Mouse (Mus musculus): ENCODE measurements around the gene Nudt2. TPM values are rescaled to one million over a fixed set of nuclear protein-coding genes. Genes with fewer than 3 reads are reported as not detected.
"Not testable (repeated sequence)": the region's sequence is repeated elsewhere in the genome, so short reads cannot be mapped to it uniquely, and the experiment has no call there.

Gene Nudt2
- 60.8 and 78.5 TPM in 2 replicates for polyA plus RNA-seq (2014; fragmentation: Nextera tagmentation; extraction: Ambion mirVana)

DNA sequence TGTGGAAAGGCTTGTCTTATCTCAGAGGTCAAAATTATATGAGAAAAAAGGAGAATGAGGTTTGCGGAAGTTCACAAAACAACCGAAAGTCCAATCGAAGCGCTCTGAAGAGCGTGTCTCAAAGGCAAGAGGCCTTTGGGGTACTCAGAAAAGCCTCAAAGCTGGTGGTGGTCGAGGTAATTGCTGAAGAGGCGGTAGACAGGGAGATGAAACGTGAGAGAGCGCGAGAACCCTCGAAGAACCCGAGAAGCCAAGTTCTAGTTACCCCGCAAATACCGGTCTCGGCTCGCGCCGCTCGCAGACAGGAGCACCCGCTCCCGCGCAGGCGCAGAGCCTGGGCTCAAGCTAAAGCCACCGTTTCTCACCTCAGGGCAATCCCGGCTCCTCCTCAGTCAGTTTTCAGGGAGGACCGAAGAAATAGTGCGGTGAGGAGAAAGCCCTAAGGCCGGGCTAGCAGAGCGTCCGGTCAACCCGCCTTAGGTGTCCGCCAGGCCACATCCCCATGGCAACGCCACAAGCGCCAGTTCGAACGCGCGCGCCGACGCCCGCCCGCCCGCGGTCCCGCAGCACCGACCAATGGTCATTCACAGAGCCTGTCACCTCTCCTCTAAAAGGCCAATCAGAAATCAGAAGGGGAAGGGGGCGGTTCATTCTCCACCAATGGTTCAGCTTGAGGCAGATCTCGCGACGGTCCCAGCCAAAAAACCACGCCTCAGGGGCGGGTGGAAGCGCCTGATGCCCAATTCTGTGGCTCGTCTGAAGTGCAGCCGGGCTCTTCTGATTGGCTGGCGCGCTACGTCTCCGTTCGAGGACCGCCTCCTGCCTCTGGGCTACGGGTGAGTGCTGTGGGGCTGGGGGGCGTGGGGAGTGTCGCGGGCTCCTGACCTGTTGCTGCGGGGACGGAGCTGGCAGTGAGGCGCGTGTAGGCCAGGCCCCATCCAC lies at the start of gene Nudt2, which contains the start of gene Kif24:
Gene Nudt2 (plus strand): TSS at position 807 of the 942 bp plus-strand sequence.
Gene Kif24 (minus strand): TSS at position 543 of the 942 bp plus-strand sequence.
- Histone ChIP-seq H3K4me2 (ENCODE audit: low read depth, low read length) (peak within 1 kb of the TSS; percentile 61), H3K9ac (replicated peaks; ENCODE audit: low read depth, low read length) (peak within 1 kb of the TSS; percentile 53), H3K36me3 (ENCODE audit: control insufficient read depth, insufficient read depth, low read length) (no peaks in the 10 kb centered on the region), H3K27ac (ENCODE audit: low read depth, low read length) (peak within 1 kb of the TSS; percentile 35; the same call in 1 of the 2 replicates), H3K4me3 (ENCODE audit: low read depth, low read length) (peak within 1 kb of the TSS; percentile 66), H3K4me1 (ENCODE audit: control insufficient read depth, insufficient read depth, low read length) (peaks cover 4% of the 10 kb centered on the region; the same call in 1 of the 2 replicates), H3K27me3 (ENCODE audit: control insufficient read depth, insufficient read depth, low read length) (no peaks in the 10 kb centered on the region), H3K9me3 (ENCODE audit: control insufficient read depth, low read length) (no peaks in the 10 kb centered on the region)
- under 1% methylated on average over 70 of the region's 70 CpGs for WGBS
- ATAC-seq (ENCODE audit: low read depth), result peak; percentile 98

DNA sequence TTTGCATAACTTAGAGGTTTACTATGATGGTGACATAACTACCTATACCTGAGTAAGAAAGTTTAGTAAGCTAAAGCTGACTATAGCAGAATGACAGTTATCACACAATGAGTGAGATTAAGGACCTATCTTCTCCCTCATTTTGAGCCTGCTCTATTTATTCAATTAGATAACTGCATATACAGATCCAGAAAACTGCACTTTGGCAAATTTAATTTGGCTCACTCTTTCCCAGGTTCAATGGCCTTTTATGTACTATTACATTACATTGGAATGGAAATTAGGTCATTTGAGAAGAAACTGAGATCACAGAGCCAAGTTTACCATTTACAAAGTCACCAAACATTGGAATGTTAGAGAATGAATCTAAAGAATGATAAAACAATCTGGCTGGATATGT lies 48.0 kb upstream of the Nudt2 start:
- H3K27me3 ChIP-seq (ENCODE audit: control insufficient read depth, insufficient read depth, low read length), result no peaks in the 10 kb centered on the region
- H3K9ac ChIP-seq (replicated peaks; ENCODE audit: low read depth, low read length), result no peak overlapping the region
- no peak overlapping the region for H3K4me3 ChIP-seq (ENCODE audit: low read depth, low read length)
- no peak overlapping the region for H3K27ac ChIP-seq (ENCODE audit: low read depth, low read length)
- no peaks in the 10 kb centered on the region for H3K9me3 ChIP-seq (ENCODE audit: control insufficient read depth, low read length)
- H3K4me1 ChIP-seq (ENCODE audit: control insufficient read depth, insufficient read depth, low read length), result no peaks in the 10 kb centered on the region
- no peaks in the 10 kb centered on the region for H3K36me3 ChIP-seq (ENCODE audit: control insufficient read depth, insufficient read depth, low read length)
- no peak overlapping the region for H3K4me2 ChIP-seq (ENCODE audit: low read depth, low read length)
- no peak for ATAC-seq (ENCODE audit: low read depth)

GRCm38 (mm10) chr4:41438931-41439330 lies 26.0 kb upstream of the Nudt2 start:
- WGBS, result 85% methylated on average over 5 of the region's 5 CpGs
- Histone ChIP-seq H3K4me1 (ENCODE audit: control insufficient read depth, insufficient read depth, low read length) (no peaks in the 10 kb centered on the region), H3K4me2 (ENCODE audit: low read depth, low read length) (no peak overlapping the region), H3K27me3 (ENCODE audit: control insufficient read depth, insufficient read depth, low read length) (no peaks in the 10 kb centered on the region), H3K4me3 (ENCODE audit: low read depth, low read length) (no peak overlapping the region), H3K9ac (replicated peaks; ENCODE audit: low read depth, low read length) (no peak overlapping the region), H3K9me3 (ENCODE audit: control insufficient read depth, low read length) (no peaks in the 10 kb centered on the region), H3K27ac (ENCODE audit: low read depth, low read length) (no peak overlapping the region), H3K36me3 (ENCODE audit: control insufficient read depth, insufficient read depth, low read length) (no peaks in the 10 kb centered on the region)
- ATAC-seq (ENCODE audit: low read depth), result no peak

- Histone ChIP-seq H3K9ac (replicated peaks; ENCODE audit: low read depth, low read length) (no peak overlapping the region), H3K9me3 (ENCODE audit: control insufficient read depth, low read length) (no peaks in the 10 kb centered on the region), H3K27ac (ENCODE audit: low read depth, low read length) (no peak overlapping the region), H3K4me3 (ENCODE audit: low read depth, low read length) (no peak overlapping the region), H3K36me3 (ENCODE audit: control insufficient read depth, insufficient read depth, low read length) (no peaks in the 10 kb centered on the region), H3K4me1 (ENCODE audit: control insufficient read depth, insufficient read depth, low read length) (no peaks in the 10 kb centered on the region), H3K4me2 (ENCODE audit: low read depth, low read length) (no peak overlapping the region), H3K27me3 (ENCODE audit: control insufficient read depth, insufficient read depth, low read length) (no peaks in the 10 kb centered on the region)
- 89% methylated on average over 4 of the region's 4 CpGs for WGBS
- no peak for ATAC-seq (ENCODE audit: low read depth)
Measured at GRCm38 (mm10) chr4:41442790-41443302, 22.1 kb upstream of the Nudt2 start.

DNA sequence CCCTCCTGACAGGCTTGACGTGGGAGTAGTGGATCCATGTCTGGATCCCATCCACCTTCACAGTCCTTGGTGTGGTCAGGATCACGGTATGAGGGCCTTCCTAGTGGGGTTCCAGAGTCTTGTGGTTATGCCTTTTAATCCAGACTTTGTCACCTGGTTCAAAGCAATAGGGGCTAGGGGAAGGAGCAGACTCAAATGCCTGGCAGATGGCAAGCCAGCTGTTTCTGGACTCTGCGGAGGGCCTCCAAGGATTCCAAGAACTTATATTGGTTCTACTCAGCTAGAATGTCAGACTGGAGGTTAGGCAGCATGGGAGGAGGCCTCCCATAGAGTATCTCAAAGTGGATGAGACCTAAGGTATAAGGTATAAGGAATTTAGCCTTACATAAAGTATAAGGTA lies 17.4 kb upstream of the Nudt2 start:
- Histone ChIP-seq H3K27me3 (ENCODE audit: control insufficient read depth, insufficient read depth, low read length) (no peaks in the 10 kb centered on the region), H3K4me2 (ENCODE audit: low read depth, low read length) (no peak overlapping the region), H3K4me3 (ENCODE audit: low read depth, low read length) (no peak overlapping the region), H3K36me3 (ENCODE audit: control insufficient read depth, insufficient read depth, low read length) (no peaks in the 10 kb centered on the region), H3K27ac (ENCODE audit: low read depth, low read length) (no peak overlapping the region), H3K9me3 (ENCODE audit: control insufficient read depth, low read length) (no peaks in the 10 kb centered on the region), H3K4me1 (ENCODE audit: control insufficient read depth, insufficient read depth, low read length) (no peaks in the 10 kb centered on the region), H3K9ac (replicated peaks; ENCODE audit: low read depth, low read length) (no peak overlapping the region)
- ATAC-seq (ENCODE audit: low read depth), result no peak
- 100% methylated on average over 3 of the region's 3 CpGs for WGBS

- H3K4me2 ChIP-seq (ENCODE audit: low read depth, low read length), result no peak overlapping the region
- H3K4me3 ChIP-seq (ENCODE audit: low read depth, low read length), result no peak overlapping the region
- H3K9ac ChIP-seq (replicated peaks; ENCODE audit: low read depth, low read length), result no peak overlapping the region
- no peaks in the 10 kb centered on the region for H3K36me3 ChIP-seq (ENCODE audit: control insufficient read depth, insufficient read depth, low read length)
- no peak overlapping the region for H3K27ac ChIP-seq (ENCODE audit: low read depth, low read length)
- ATAC-seq (ENCODE audit: low read depth), result no peak
- H3K9me3 ChIP-seq (ENCODE audit: control insufficient read depth, low read length), result no peaks in the 10 kb centered on the region
- H3K27me3 ChIP-seq (ENCODE audit: control insufficient read depth, insufficient read depth, low read length), result no peaks in the 10 kb centered on the region
- 93% methylated on average over 1 of the region's 1 CpGs for WGBS
- peaks cover 4% of the 10 kb centered on the region; the same call in 1 of the 2 replicates for H3K4me1 ChIP-seq (ENCODE audit: control insufficient read depth, insufficient read depth, low read length)
Measured at GRCm38 (mm10) chr4:41460690-41461089, 4.3 kb upstream of the Nudt2 start.

- not testable (repeated sequence) for H3K4me2 ChIP-seq (ENCODE audit: low read depth, low read length); H3K4me1 ChIP-seq (ENCODE audit: control insufficient read depth, insufficient read depth, low read length); H3K27ac ChIP-seq (ENCODE audit: low read depth, low read length); H3K4me3 ChIP-seq (ENCODE audit: low read depth, low read length); H3K9me3 ChIP-seq (ENCODE audit: control insufficient read depth, low read length); ATAC-seq (ENCODE audit: low read depth); H3K27me3 ChIP-seq (ENCODE audit: control insufficient read depth, insufficient read depth, low read length); H3K9ac ChIP-seq (replicated peaks; ENCODE audit: low read depth, low read length); H3K36me3 ChIP-seq (ENCODE audit: control insufficient read depth, insufficient read depth, low read length)
- WGBS, result 79% methylated on average over 3 of the region's 3 CpGs
Measured at GRCm38 (mm10) chr4:41463051-41463738, 1.8 kb upstream of the Nudt2 start.

GRCm38 (mm10) chr4:41465287-41465665 lies 325 bp downstream of the Nudt2 start:
- Histone ChIP-seq H3K27ac (ENCODE audit: low read depth, low read length) (peak overlapping the region; percentile 35; the same call in 1 of the 2 replicates), H3K36me3 (ENCODE audit: control insufficient read depth, insufficient read depth, low read length) (no peaks in the 10 kb centered on the region), H3K4me2 (ENCODE audit: low read depth, low read length) (peak overlapping the region; percentile 50), H3K4me1 (ENCODE audit: control insufficient read depth, insufficient read depth, low read length) (peaks cover 4% of the 10 kb centered on the region; the same call in 1 of the 2 replicates), H3K27me3 (ENCODE audit: control insufficient read depth, insufficient read depth, low read length) (no peaks in the 10 kb centered on the region), H3K9ac (replicated peaks; ENCODE audit: low read depth, low read length) (peak overlapping the region; percentile 53), H3K4me3 (ENCODE audit: low read depth, low read length) (peak overlapping the region; percentile 66), H3K9me3 (ENCODE audit: control insufficient read depth, low read length) (no peaks in the 10 kb centered on the region)
- 4% methylated on average over 17 of the region's 17 CpGs for WGBS
- peak; percentile 44 for ATAC-seq (ENCODE audit: low read depth)
